Mouse (Mus musculus): ENCODE results near the gene Nup210. TPM values are rescaled to one million over a fixed set of nuclear protein-coding genes. Genes with fewer than 3 reads are reported as not detected.
A peak's percentile ranks its signal among the peaks of the same experiment; 100 is the strongest.

The Nup210 gene
- total RNA-seq, 2 experiments from 2014 or later, result 30.7 to 42.1 TPM

GRCm38 (mm10) chr6:91041287-91041686 lies 75.3 kb downstream of the Nup210 start:
- DNase-seq (ENCODE audit: low spot score in 2 of 2), result no peak

DNA sequence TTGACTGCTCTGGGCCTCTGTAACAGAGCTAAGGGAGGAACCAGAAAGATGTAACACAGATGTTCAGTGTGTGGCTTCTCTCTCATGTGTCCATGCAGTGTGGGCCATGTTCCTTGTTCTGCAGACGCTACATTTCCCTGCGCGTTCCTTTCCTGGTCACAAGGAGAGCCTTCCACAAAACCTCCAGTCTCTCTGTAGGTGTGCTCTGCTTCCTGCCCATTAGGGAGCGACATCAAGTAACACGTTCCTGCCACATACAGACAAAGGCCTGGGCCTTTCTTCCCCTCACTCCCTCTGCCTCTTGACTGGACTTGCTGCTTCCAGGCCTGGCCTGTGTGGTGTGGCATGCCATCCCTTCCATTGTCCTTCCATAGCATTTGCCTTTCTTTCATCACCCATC lies 88.4 kb downstream of the Nup210 start:
- no peak for DNase-seq (ENCODE audit: low spot score in 2 of 2)

DNA sequence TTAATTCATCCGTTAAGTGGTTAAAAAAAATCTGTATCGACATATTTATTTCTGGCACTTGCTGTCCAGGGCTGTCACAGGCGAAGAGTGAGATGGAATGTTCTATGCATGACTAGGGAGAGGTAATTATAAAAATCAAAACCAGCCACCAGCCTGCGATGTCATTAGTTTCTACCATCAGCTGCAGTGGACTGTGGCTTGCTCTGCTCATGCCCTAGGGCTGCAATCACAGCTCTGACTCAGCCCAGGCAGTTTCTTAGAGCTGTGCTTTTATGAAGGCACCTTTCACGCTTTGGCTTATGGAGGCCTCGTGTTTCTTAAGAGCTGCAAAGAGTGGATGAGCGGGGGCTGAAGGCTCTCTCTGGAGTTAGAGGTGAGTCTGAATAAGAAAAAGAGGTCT lies 95.8 kb downstream of the Nup210 start:
- DNase-seq (ENCODE audit: low spot score in 2 of 2), result no peak

DNA sequence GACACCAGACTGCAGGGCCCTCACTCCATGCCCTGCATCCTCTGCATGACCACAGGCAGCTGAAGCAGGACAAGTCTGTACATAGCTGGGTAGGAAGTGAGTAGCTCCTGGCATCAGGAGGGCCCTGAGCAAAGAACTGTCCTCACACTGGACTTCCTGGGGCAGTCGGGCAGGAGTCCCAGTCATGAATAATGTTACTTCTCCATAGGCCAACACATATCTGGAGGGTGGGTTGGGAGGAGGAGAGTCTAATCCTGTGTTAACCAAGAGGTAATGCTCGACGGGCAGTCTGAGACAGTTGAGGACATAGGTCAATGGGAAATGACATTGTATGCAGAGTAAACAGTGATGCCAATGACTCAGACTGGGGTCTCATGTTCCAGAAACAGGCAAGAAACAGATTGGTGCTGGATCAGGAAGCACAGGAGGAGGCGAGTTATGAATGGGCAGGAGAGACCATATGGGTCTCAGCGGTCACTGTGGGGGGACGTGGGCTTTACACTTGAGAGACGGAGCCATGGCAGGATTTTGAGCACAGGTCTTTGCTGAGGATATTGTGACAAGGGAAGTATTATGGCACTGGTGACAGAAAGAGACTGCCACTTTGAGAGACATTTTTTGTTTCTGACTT lies 99.9 kb downstream of the Nup210 start:
- DNase-seq (ENCODE audit: low spot score in 2 of 2), result no peak

GRCm38 (mm10) chr6:91014198-91014958 lies 102.3 kb downstream of the Nup210 start:
- no peak for DNase-seq (ENCODE audit: low spot score in 2 of 2)

DNA sequence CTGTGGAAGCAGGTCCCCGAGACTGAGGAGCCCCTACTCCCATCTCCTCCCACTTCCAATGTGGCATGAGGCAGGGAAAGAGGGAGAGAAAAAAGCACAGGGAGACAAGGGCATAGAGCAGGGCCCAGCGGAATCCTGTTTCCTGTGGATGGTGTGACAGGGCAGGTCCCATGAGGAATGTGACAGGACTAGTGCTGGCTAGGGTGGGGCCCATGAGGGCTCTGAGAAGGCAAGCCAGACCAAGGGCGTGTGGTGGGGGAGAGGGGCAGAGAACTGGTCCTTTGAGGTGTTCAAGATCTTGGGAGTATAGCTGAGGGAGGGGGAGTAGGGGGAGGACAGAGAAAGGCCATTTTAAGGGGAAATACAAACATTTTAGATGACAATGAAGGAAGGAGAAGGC lies 104.2 kb downstream of the Nup210 start:
- DNase-seq (ENCODE audit: low spot score in 2 of 2), result no peak

GRCm38 (mm10) chr6:91011568-91011967 lies 105.1 kb downstream of the Nup210 start:
- DNase-seq (ENCODE audit: low spot score in 2 of 2), result no peak

GRCm38 (mm10) chr6:91008284-91008830 lies 108.3 kb downstream of the Nup210 start:
- DNase-seq (ENCODE audit: low spot score in 2 of 2), result no peak

DNA sequence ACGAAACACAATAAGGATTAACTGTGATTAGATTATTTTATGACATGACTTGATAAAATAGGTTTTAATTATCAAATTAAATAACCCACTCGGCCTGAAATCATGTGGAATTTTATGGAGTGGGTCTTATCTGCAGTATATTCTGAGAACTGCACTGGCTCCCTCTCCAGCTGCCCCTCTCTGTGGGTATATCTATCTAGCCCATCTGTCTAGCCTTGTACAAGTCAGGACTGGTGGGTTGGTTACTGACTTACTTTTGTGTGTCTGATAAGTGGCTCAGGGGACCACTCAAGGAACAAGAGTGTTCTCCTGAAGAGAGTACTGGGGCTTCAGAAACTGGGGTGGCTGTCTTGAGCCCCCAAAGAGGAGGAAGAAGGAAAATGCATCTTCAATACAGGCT lies 109.4 kb downstream of the Nup210 start:
- no peak for DNase-seq (ENCODE audit: low spot score in 2 of 2)

- no peak for DNase-seq (ENCODE audit: low spot score in 2 of 2)
Measured at GRCm38 (mm10) chr6:91004157-91004556, 112.5 kb downstream of the Nup210 start.

- no peak for DNase-seq (ENCODE audit: low spot score in 2 of 2)
Measured at GRCm38 (mm10) chr6:91003310-91003995, 113.2 kb downstream of the Nup210 start.

DNA sequence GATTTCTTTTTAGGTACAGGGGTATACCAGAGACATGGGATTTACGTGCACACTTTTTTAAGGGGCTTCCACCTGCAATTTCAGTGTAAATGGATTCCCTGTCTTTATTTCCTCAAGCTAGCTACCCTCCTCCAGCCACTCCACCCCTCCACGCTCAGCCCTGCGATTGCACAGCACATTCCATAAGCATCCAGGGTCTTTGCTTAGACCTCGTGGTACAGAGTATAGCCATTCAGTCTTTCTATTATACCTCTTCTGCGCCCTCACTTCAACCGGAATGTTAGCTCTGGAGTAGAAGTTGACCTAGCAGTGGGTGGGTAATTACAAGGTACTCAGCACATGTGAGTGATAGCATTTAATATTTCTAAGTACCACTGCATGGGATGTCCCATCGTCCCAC lies 115.1 kb downstream of the Nup210 start:
- DNase-seq (ENCODE audit: low spot score in 2 of 2), result no peak

- DNase-seq (ENCODE audit: low spot score in 2 of 2), result peak; percentile 28 to 37
Measured at GRCm38 (mm10) chr6:91000819-91001525, 115.7 kb downstream of the Nup210 start.

DNA sequence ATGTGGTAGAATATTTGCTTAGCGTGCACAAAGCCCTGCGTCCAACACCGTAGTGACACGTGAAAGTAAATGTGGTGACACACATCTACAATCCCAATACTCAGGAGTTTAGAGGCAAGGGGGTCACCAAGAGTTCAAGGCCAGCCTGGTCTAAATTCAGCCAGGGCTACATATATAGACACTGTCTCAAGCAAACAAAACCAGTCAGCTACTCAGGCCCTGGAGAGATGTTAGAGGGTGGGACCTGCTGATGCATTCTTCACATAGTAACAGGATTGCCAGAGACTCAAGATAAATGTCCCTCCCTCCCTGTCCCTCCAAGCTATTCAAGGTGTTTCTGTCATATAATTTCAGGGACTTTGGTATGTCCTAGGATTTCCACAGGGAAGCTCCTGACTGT lies 117.5 kb downstream of the Nup210 start:
- DNase-seq (ENCODE audit: low spot score in 2 of 2), result no peak

GRCm38 (mm10) chr6:90997025-90997424 lies 119.6 kb downstream of the Nup210 start:
- no peak for DNase-seq (ENCODE audit: low spot score in 2 of 2)

GRCm38 (mm10) chr6:90996181-90996580 lies 120.4 kb downstream of the Nup210 start:
- DNase-seq (ENCODE audit: low spot score in 2 of 2), result no peak

GRCm38 (mm10) chr6:90988648-90989317 lies 127.8 kb downstream of the Nup210 start, which contains the start of gene Iqsec1:
Gene Iqsec1, minus strand, starts transcription at chr6:90988685.
- DNase-seq (ENCODE audit: low spot score in 2 of 2), result peak; percentile 67 to 84

GRCm38 (mm10) chr6:90988299-90988625 lies 128.4 kb downstream of the Nup210 start:
- DNase-seq (ENCODE audit: low spot score in 2 of 2), result no peak

DNA sequence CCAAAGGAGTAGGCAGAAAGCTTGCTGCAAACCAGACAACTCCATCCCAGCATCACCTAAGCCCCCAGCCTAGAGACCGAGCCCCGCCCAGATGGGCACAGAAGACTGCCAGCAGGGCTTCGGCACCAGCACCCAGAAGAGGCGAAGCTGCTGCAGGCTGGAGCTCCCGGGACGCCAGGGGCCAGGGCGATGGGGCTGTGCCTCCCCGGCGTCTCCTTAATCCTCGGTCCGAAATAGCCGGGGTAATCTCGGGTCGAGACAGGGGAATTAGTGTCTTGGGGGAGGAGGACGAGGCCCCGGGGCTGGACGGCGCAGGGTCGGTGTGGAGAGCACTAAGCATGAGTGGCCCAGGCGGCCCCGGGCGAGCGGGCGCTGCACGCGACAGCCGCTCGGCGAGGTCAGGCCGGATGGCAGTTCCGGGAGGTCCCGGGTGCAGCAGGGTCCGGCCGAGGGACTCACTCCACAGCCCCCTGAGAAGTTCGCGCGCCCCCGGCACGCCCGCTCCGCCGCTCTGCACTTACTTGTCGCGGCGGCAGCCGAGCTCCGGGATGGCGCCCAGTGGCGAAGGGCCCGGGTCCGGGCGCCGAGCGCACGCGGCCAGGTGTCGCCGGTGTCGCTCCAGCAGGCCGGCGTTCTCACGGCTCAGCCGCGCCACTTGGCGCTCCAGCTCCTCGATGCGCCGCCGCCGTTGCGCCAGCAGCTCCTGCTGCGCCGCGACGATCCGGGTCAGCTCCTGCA lies 128.9 kb downstream of the Nup210 start:
- DNase-seq (ENCODE audit: low spot score in 2 of 2), result peak; percentile 25 to 52

- no peak for DNase-seq (ENCODE audit: low spot score in 2 of 2)
Measured at GRCm38 (mm10) chr6:90984101-90984500, 132.5 kb downstream of the Nup210 start.
